Mouse (Mus musculus): ENCODE results near the gene Manf. TPM values are rescaled to one million over a fixed set of nuclear protein-coding genes. Genes with fewer than 3 reads are reported as not detected.
A peak's percentile ranks its signal among the peaks of the same experiment; 100 is the strongest.

The Manf gene
- polyA plus RNA-seq (2012; rRNA removed), result 80.4 and 82.2 TPM in 2 replicates

DNA sequence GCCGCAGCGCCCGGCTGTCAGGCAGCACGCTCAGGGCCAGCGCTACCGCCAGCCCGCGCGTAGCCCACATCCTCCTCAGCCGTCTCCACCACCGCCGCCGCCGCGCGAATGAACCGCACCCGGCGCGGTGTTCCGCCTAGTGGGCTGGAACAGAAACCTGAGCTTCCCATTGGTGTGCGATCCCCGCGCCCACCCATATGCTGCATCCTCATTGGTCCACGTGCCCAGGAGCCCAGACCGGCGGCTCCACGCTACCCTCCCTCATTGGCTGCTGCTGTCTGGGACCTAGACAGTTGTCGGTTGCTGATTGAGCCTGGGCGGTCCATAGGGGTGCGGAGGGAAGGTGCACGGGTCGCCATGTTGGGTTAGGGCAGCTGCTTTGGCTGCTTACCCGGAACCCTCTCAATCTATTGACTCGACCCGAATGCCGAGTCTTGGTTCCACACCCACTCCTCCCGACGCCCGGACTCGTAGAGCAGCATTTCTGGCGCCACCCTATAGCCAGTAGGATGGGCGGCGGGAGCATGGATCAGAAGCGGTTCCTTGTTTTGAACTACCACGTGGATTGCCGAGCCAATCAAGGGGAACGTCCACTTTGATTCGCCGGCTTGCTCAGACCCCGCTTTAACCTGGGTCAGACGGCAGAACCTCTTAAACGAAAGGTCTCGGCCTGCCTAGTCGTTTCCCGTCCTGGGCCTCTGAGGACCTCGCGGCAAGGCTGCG is at the start of gene Manf:
Gene Manf, minus strand, starts transcription at position 151 of the 723 bp plus-strand sequence.
- peak within 1 kb of the TSS; percentile 94 for H3K4me3 ChIP-seq (ENCODE audit: control insufficient read depth, low read depth, low read length)
- no peaks in the 10 kb centered on the region for H3K27me3 ChIP-seq (ENCODE audit: control insufficient read depth, insufficient read depth, low read length)
- peak within 1 kb of the TSS; percentile 97 for H3K27ac ChIP-seq (ENCODE audit: control insufficient read depth, insufficient read depth, low read depth, low read length)
- TF ChIP-seq CTCF (IDR thresholded peaks at IDR 0.05; ENCODE audit: control insufficient read depth, insufficient read depth, insufficient replicate concordance, low read depth, low read length) (no peak), POLR2A (IDR thresholded peaks at IDR 0.05; ENCODE audit: control insufficient read depth, low read depth, low read length) (peak; percentile 98)
- H3K36me3 ChIP-seq (ENCODE audit: control insufficient read depth, insufficient read depth, low read length), result peaks cover 3% of the 10 kb centered on the region
- H3K4me1 ChIP-seq (ENCODE audit: control insufficient read depth, insufficient read depth, low read length), result peaks cover 2% of the 10 kb centered on the region

DNA sequence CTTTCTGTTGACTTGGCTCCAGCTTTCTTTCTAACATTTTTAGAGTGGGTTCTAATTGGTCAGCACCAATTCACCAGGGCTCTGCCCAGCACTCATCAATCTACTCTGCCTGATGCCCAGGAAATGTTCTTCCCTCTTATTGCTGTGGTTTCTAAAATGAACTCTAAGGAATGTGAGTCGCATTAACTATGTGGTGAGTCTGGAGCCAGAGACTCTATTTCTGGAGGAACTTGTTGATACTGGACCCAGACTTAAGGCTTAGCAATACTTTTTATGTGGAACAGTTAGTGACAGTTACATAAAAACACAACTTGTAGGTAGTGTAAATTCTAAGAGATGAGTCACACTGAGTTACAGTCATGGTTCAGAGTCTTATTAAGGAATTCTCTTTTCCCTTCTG is 43.2 kb upstream of the Manf start:
- no peaks in the 10 kb centered on the region; the same call in 1 of the 2 replicates for H3K36me3 ChIP-seq (ENCODE audit: control insufficient read depth, insufficient read depth, low read length)
- TF ChIP-seq POLR2A (IDR thresholded peaks at IDR 0.05; ENCODE audit: control insufficient read depth, low read depth, low read length), result no peak
- TF ChIP-seq CTCF (IDR thresholded peaks at IDR 0.05; ENCODE audit: control insufficient read depth, insufficient read depth, insufficient replicate concordance, low read depth, low read length), result no peak
- no peak overlapping the region for H3K27ac ChIP-seq (ENCODE audit: control insufficient read depth, insufficient read depth, low read depth, low read length)
- H3K4me1 ChIP-seq (ENCODE audit: control insufficient read depth, insufficient read depth, low read length), result no peaks in the 10 kb centered on the region
- no peaks in the 10 kb centered on the region for H3K27me3 ChIP-seq (ENCODE audit: control insufficient read depth, insufficient read depth, low read length)
- no peak overlapping the region for H3K4me3 ChIP-seq (ENCODE audit: control insufficient read depth, low read depth, low read length)

DNA sequence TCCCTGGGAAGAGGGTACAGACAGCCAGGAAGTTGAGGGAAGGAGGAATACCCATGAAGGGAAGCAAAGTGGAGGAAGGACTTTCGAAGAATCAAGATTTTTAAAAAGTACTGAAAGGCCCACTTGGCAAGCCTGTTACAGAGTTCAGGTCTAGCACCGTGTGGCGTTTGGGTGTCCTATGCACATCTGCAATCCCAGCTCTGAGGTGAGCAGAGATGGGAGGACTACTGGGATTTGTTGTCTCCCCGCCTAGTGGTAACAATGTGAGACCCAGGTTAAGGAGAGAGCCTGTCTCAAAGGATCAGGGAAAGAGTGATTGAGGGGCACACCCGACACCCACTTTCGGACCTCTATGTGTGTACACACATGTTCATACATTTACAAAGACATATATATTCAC is 23.1 kb upstream of the Manf start:
- H3K27ac ChIP-seq (ENCODE audit: control insufficient read depth, insufficient read depth, low read depth, low read length), result no peak overlapping the region
- no peaks in the 10 kb centered on the region for H3K27me3 ChIP-seq (ENCODE audit: control insufficient read depth, insufficient read depth, low read length)
- H3K4me1 ChIP-seq (ENCODE audit: control insufficient read depth, insufficient read depth, low read length), result peaks cover 2% of the 10 kb centered on the region; the same call in 1 of the 2 replicates
- no peak for TF ChIP-seq POLR2A (IDR thresholded peaks at IDR 0.05; ENCODE audit: control insufficient read depth, low read depth, low read length)
- TF ChIP-seq CTCF (IDR thresholded peaks at IDR 0.05; ENCODE audit: control insufficient read depth, insufficient read depth, insufficient replicate concordance, low read depth, low read length), result no peak
- H3K4me3 ChIP-seq (ENCODE audit: control insufficient read depth, low read depth, low read length), result no peak overlapping the region
- no peaks in the 10 kb centered on the region; the same call in 1 of the 2 replicates for H3K36me3 ChIP-seq (ENCODE audit: control insufficient read depth, insufficient read depth, low read length)

DNA sequence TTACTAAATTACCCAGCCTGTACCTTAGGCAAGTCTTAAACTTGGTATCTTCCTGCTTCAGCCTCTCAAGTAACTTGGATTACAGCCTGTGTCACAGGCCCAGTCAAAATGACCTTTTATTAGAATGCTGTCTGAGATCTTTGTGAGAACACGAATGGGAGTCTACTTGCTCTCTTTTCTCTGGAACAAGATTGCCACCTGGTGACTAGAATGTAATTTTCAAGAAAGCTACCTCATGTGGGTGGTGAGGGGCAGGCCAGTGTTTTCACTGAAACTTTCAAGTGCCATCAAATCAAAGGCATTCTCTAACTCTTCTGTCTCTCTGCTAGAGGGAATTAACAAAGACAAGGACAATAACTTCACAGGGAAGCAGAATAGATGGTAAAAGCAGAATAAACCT is 22.0 kb upstream of the Manf start:
- H3K4me3 ChIP-seq (ENCODE audit: control insufficient read depth, low read depth, low read length), result no peak overlapping the region
- TF ChIP-seq CTCF (IDR thresholded peaks at IDR 0.05; ENCODE audit: control insufficient read depth, insufficient read depth, insufficient replicate concordance, low read depth, low read length), result no peak
- TF ChIP-seq POLR2A (IDR thresholded peaks at IDR 0.05; ENCODE audit: control insufficient read depth, low read depth, low read length), result no peak
- H3K27me3 ChIP-seq (ENCODE audit: control insufficient read depth, insufficient read depth, low read length), result no peaks in the 10 kb centered on the region

DNA sequence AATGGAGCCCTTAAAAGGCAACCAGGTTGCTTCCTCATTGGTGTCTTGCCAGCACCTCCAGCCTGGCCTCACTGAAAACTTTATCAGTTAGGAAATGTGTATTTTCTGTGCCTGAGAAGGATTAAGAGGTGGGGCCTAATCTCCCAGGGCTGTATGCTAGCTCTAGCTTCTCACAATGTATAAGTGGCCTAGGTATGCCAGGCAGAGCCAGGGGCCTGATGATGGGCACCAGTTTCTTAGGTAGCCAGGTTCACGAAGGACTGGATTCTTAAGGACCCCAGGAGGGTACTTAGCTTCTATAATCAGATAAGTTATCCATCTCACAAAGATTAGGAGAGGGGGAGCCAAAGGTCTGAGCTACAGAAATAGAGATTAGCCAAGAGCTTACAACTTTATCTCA is 19.8 kb upstream of the Manf start:
- Histone ChIP-seq H3K4me3 (ENCODE audit: control insufficient read depth, low read depth, low read length) (no peak overlapping the region), H3K4me1 (ENCODE audit: control insufficient read depth, insufficient read depth, low read length) (no peaks in the 10 kb centered on the region), H3K36me3 (ENCODE audit: control insufficient read depth, insufficient read depth, low read length) (no peaks in the 10 kb centered on the region; the same call in 1 of the 2 replicates), H3K27me3 (ENCODE audit: control insufficient read depth, insufficient read depth, low read length) (no peaks in the 10 kb centered on the region), H3K27ac (ENCODE audit: control insufficient read depth, insufficient read depth, low read depth, low read length) (no peak overlapping the region)
- TF ChIP-seq CTCF (IDR thresholded peaks at IDR 0.05; ENCODE audit: control insufficient read depth, insufficient read depth, insufficient replicate concordance, low read depth, low read length), result no peak
- TF ChIP-seq POLR2A (IDR thresholded peaks at IDR 0.05; ENCODE audit: control insufficient read depth, low read depth, low read length), result no peak

More for the DNA sequence above, 22.0 kb upstream of the Manf start:
- Histone ChIP-seq H3K27ac (ENCODE audit: control insufficient read depth, insufficient read depth, low read depth, low read length) (no peak overlapping the region), H3K4me1 (ENCODE audit: control insufficient read depth, insufficient read depth, low read length) (peaks cover 2% of the 10 kb centered on the region; the same call in 1 of the 2 replicates), H3K36me3 (ENCODE audit: control insufficient read depth, insufficient read depth, low read length) (no peaks in the 10 kb centered on the region; the same call in 1 of the 2 replicates)

DNA sequence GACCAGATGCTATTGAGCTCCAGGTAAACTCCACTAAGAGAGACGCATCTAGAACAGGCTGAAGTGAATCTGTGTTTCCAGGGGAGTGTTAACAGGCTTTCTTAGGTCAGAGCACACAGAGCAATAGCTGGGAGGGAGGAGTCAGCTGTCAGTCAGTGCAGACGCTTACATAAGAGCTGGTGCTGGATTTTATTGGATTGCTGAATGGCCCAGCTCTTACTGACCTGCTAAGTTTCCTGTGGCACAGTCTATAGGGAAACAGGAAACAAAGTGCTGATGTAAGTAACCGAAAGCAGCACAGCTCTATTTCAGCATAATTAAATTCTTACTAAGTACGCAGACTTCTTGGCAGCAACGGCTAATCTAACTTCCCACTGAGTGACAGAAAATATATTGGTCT is 16.9 kb upstream of the Manf start:
- Histone ChIP-seq H3K36me3 (ENCODE audit: control insufficient read depth, insufficient read depth, low read length) (no peaks in the 10 kb centered on the region; the same call in 1 of the 2 replicates), H3K4me1 (ENCODE audit: control insufficient read depth, insufficient read depth, low read length) (no peaks in the 10 kb centered on the region), H3K27ac (ENCODE audit: control insufficient read depth, insufficient read depth, low read depth, low read length) (no peak overlapping the region), H3K4me3 (ENCODE audit: control insufficient read depth, low read depth, low read length) (no peak overlapping the region), H3K27me3 (ENCODE audit: control insufficient read depth, insufficient read depth, low read length) (no peaks in the 10 kb centered on the region)
- TF ChIP-seq POLR2A (IDR thresholded peaks at IDR 0.05; ENCODE audit: control insufficient read depth, low read depth, low read length), result no peak
- TF ChIP-seq CTCF (IDR thresholded peaks at IDR 0.05; ENCODE audit: control insufficient read depth, insufficient read depth, insufficient replicate concordance, low read depth, low read length), result no peak

DNA sequence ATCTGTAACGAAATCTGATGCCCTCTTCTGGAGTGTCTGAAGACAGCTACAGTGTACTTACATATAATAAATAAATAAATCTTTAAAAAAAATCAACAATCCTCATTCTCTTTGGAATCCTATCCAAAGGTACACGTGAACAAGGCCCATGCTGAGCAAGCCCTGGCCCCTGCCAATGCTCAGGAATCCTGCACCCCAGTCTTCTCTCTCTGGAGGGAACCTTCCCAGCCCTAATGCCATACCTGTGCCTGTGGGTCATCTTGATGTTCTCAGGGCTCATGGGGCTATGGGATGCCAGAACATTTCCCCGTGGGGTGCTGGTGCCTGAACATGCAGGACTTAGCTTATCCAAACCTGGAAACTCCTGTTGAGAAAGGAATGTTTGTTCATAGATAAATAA is 16.4 kb upstream of the Manf start:
- H3K27me3 ChIP-seq (ENCODE audit: control insufficient read depth, insufficient read depth, low read length), result no peaks in the 10 kb centered on the region
- H3K36me3 ChIP-seq (ENCODE audit: control insufficient read depth, insufficient read depth, low read length), result no peaks in the 10 kb centered on the region; the same call in 1 of the 2 replicates
- H3K4me1 ChIP-seq (ENCODE audit: control insufficient read depth, insufficient read depth, low read length), result no peaks in the 10 kb centered on the region; the same call in 1 of the 2 replicates
- no peak overlapping the region for H3K27ac ChIP-seq (ENCODE audit: control insufficient read depth, insufficient read depth, low read depth, low read length)
- H3K4me3 ChIP-seq (ENCODE audit: control insufficient read depth, low read depth, low read length), result no peak overlapping the region
- no peak for TF ChIP-seq CTCF (IDR thresholded peaks at IDR 0.05; ENCODE audit: control insufficient read depth, insufficient read depth, insufficient replicate concordance, low read depth, low read length)
- no peak for TF ChIP-seq POLR2A (IDR thresholded peaks at IDR 0.05; ENCODE audit: control insufficient read depth, low read depth, low read length)
